In genomic region chr12:99303581-99303980, GRCm38 (mm10) we compare ENCODE assay signal across 13 mouse cellular contexts.
DNase-seq lines count a peak whose midpoint lies in the region; ATAC-seq and TF ChIP-seq lines count a peak whose summit lies in the region.
"Had no signal": no experiment of that assay in that cellular context is flagged by ENCODE, and none has a peak within 500 bp of the region (broad histone marks: within the 10 kb centered on the region; RNA-seq: fewer than 3 reads in every experiment).

No protein-coding gene starts in this region.

- peak overlapping the region; percentile 21; the same call in 1 of the 2 replicates for H3K27ac ChIP-seq in forebrain, embryonic 12.5 days
- no peak overlapping the region for H3K27ac ChIP-seq in forebrain, embryonic 16.5 days (ENCODE audit: low read length)
- peak overlapping the region; percentile 43 for H3K27ac ChIP-seq in layer of hippocampus, adult 2 months
- 0 out of 2 replicates have a peak overlapping the region, but pooled peaks have one; percentile 5 for H3K27ac ChIP-seq in embryonic facial prominence, embryonic 10.5 days (replicated peaks)
- H3K27ac ChIP-seq in limb, embryonic 10.5 days: peak overlapping the region; percentile 40; the same call in 1 of the 2 replicates

- H3K4me3 ChIP-seq in forebrain, embryonic 12.5 days (replicated peaks): no peak overlapping the region
- no peak overlapping the region for H3K4me3 ChIP-seq in forebrain, embryonic 16.5 days (replicated peaks; ENCODE audit: low read length)
- no peak overlapping the region for H3K4me3 ChIP-seq in layer of hippocampus, adult 2 months
- no peak overlapping the region for H3K4me3 ChIP-seq in embryonic facial prominence, embryonic 10.5 days
- no peak overlapping the region for H3K4me3 ChIP-seq in limb, embryonic 10.5 days

- no peak for DNase-seq in layer of hippocampus, adult 2 months (ENCODE audit: low spot score in 2 of 2)
- no peak for DNase-seq in layer of hippocampus, adult 9-10 months (ENCODE audit: low spot score)
- no peak for DNase-seq in embryonic facial prominence, embryonic 10.5 days (ENCODE audit: low spot score)
- DNase-seq in limb, embryonic 10.5 days (ENCODE audit: low spot score): no peak
- no peak for DNase-seq in MN1 (ENCODE audit: low spot score)
- no peak for DNase-seq in lung, adult 18-20 months
- DNase-seq: adrenal gland, postnatal 25 days; gastrocnemius, postnatal 36 days; kidney, adult 9 months; lung, postnatal 36 days; thymus, adult 18-20 months had no signal

- no peaks in the 10 kb centered on the region for H3K36me3 ChIP-seq in forebrain, embryonic 12.5 days (replicated peaks)
- no peaks in the 10 kb centered on the region for H3K36me3 ChIP-seq in forebrain, embryonic 16.5 days (ENCODE audit: control insufficient read depth, insufficient read depth)
- H3K36me3 ChIP-seq in embryonic facial prominence, embryonic 10.5 days (replicated peaks): peaks cover 5% of the 10 kb centered on the region; the same call in 1 of the 2 replicates
- H3K36me3 ChIP-seq in limb, embryonic 10.5 days: no peaks in the 10 kb centered on the region

- H3K9me3 ChIP-seq in forebrain, embryonic 12.5 days: no peaks in the 10 kb centered on the region
- no peaks in the 10 kb centered on the region for H3K9me3 ChIP-seq in forebrain, embryonic 16.5 days (ENCODE audit: control insufficient read depth, low read length)
- no peaks in the 10 kb centered on the region for H3K9me3 ChIP-seq in embryonic facial prominence, embryonic 10.5 days
- H3K9me3 ChIP-seq in limb, embryonic 10.5 days (replicated peaks): no peaks in the 10 kb centered on the region

- H3K27me3 ChIP-seq in forebrain, embryonic 12.5 days: no peaks in the 10 kb centered on the region
- no peaks in the 10 kb centered on the region for H3K27me3 ChIP-seq in forebrain, embryonic 16.5 days (replicated peaks; ENCODE audit: control insufficient read depth, insufficient read depth, low read length)
- no peaks in the 10 kb centered on the region for H3K27me3 ChIP-seq in embryonic facial prominence, embryonic 10.5 days (replicated peaks; ENCODE audit: low read depth, poor library complexity, severe bottlenecking)
- H3K27me3 ChIP-seq in limb, embryonic 10.5 days (ENCODE audit: low read depth, poor library complexity, severe bottlenecking): no peaks in the 10 kb centered on the region

- WGBS in forebrain, embryonic 12.5 days: 31% methylated on average over 6 of the region's 6 CpGs
- 24% methylated on average over 6 of the region's 6 CpGs for WGBS in forebrain, embryonic 16.5 days
- WGBS in embryonic facial prominence, embryonic 10.5 days: 42% methylated on average over 6 of the region's 6 CpGs
- WGBS in limb, embryonic 10.5 days: 67% methylated on average over 6 of the region's 6 CpGs

- no peak overlapping the region for H3K9ac ChIP-seq in forebrain, embryonic 12.5 days
- H3K9ac ChIP-seq in forebrain, embryonic 16.5 days (replicated peaks; ENCODE audit: low read depth, low read length): no peak overlapping the region

- peaks cover 71% of the 10 kb centered on the region for H3K4me1 ChIP-seq in forebrain, embryonic 12.5 days
- peaks cover 57% of the 10 kb centered on the region for H3K4me1 ChIP-seq in forebrain, embryonic 16.5 days (replicated peaks; ENCODE audit: control insufficient read depth, insufficient read depth, low read length)
- H3K4me1 ChIP-seq in embryonic facial prominence, embryonic 10.5 days: peaks cover 71% of the 10 kb centered on the region
- H3K4me1 ChIP-seq in limb, embryonic 10.5 days: peaks cover 50% of the 10 kb centered on the region

- no peak for ATAC-seq in forebrain, embryonic 12.5 days (ENCODE audit: low FRiP score)
- ATAC-seq in forebrain, embryonic 16.5 days: no peak

- TF ChIP-seq CTCF in layer of hippocampus, adult 2 months (conservative IDR thresholded peaks at IDR 0.05): no peak

- no peak overlapping the region for H3K4me2 ChIP-seq in forebrain, embryonic 12.5 days
- no peak overlapping the region for H3K4me2 ChIP-seq in forebrain, embryonic 16.5 days (ENCODE audit: low read length)
